Mouse (Mus musculus) liver, adult 2 months (tissue): ENCODE data around the gene Agfg2. TPM values are rescaled to one million over a fixed set of nuclear protein-coding genes. Genes with fewer than 3 reads are reported as not detected.

Experiments
- DNase-seq: peaks from one replicate; pipeline ENCODE4 v3.0.0-alpha.2; 2011; ENCODE audit warnings: low read depth, low spot score; ENCODE audit errors: extremely low read depth
- H3K27ac ChIP-seq: fragments of 200-500 bp; replicated peaks from 2 replicates; pipeline ENCODE4 v1.5.1; 2012; ENCODE audit warnings: low read depth, mild to moderate bottlenecking, control low read depth, inconsistent platforms, low read length; ENCODE audit not compliant: insufficient read depth
- H3K27me3 ChIP-seq: fragments of 200-500 bp; 2 replicates; pipeline ENCODE4 v1.6.1; 2012; ENCODE audit warnings: mild to moderate bottlenecking, moderate library complexity, low read length, inconsistent platforms; ENCODE audit not compliant: control insufficient read depth, insufficient read depth
- H3K36me3 ChIP-seq: fragments of 200-500 bp; 2 replicates; pipeline ENCODE4 v1.6.1; 2012; ENCODE audit warnings: low read length, inconsistent platforms; ENCODE audit not compliant: control insufficient read depth, insufficient read depth
- H3K4me1 ChIP-seq: fragments of 200-500 bp; 2 replicates; pipeline ENCODE4 v1.6.1; 2011; ENCODE audit warnings: low read length; ENCODE audit not compliant: control insufficient read depth, insufficient read depth
- H3K4me3 ChIP-seq: fragments of 200-500 bp; 2 replicates; pipeline ENCODE4 v1.5.1; 2011; ENCODE audit warnings: low read depth, mild to moderate bottlenecking, control low read depth, low read length, moderate library complexity; ENCODE audit not compliant: insufficient read depth
- H3K79me2 ChIP-seq: fragments of 200-500 bp; 2 replicates; pipeline ENCODE4 v1.6.1; 2012; ENCODE audit warnings: inconsistent platforms, mild to moderate bottlenecking, low read length, moderate library complexity; ENCODE audit not compliant: control insufficient read depth, insufficient read depth
- H3K9ac ChIP-seq: fragments of 200-500 bp; 2 replicates; pipeline ENCODE4 v1.6.1; 2012; ENCODE audit warnings: low read depth, mild to moderate bottlenecking, control low read depth, inconsistent platforms, low read length
- CTCF ChIP-seq: fragments of 200-500 bp; IDR thresholded peaks from 2 replicates; pipeline ENCODE4 v1.5.1; 2011; ENCODE audit warnings: low read depth, low read length, control low read depth
- POLR2A ChIP-seq: fragments of 200-500 bp; IDR thresholded peaks from 2 replicates; pipeline ENCODE4 v1.6.1; 2011; ENCODE audit warnings: low read length, control low read depth; ENCODE audit not compliant: insufficient read depth; ENCODE audit errors: extremely low read depth
- WGBS: fragments of 180-500 bp; shearing (Covaris S2); methylation state at CpG from one replicate; pipeline ENCODE4 v1.1.7; 2018; 5-methylcytosine and 5-hydroxymethylcytosine counted together
- polyA plus RNA-seq: library from polyadenylated mRNA; depleted of rRNA; stranded (reverse); fragments of >200 nt; gene quantifications from 2 replicates; pipeline ENCODE4 v1.2.3, GENCODE M21; 2012
- total RNA-seq: library from RNA; depleted of rRNA; stranded (reverse); fragments of >200 nt; gene quantifications from 2 replicates; pipeline ENCODE4 v1.2.3, GENCODE M21; 2014

Gene Agfg2
- total and polyA plus RNA-seq, 2 experiments, result 14.8 to 35.9 TPM

- 25% methylated on average over 6 of the region's 6 CpGs for WGBS
- Histone ChIP-seq H3K4me1 (no peaks in the 10 kb centered on the region), H3K27me3 (no peaks in the 10 kb centered on the region), H3K79me2 (peaks cover 6% of the 10 kb centered on the region; the same call in 1 of the 2 replicates), H3K36me3 (peaks cover under 1% of the 10 kb centered on the region; the same call in 1 of the 2 replicates), H3K4me3 (peak overlapping the region; percentile 84), H3K9ac (peak overlapping the region; percentile 11), H3K27ac (peak overlapping the region; percentile 33)
- no peak for DNase-seq
- TF ChIP-seq POLR2A (no peak), CTCF (no peak)
These were observed 54.5 kb downstream of the Agfg2 start for GRCm38 (mm10) chr5:137629906-137630545.

DNA sequence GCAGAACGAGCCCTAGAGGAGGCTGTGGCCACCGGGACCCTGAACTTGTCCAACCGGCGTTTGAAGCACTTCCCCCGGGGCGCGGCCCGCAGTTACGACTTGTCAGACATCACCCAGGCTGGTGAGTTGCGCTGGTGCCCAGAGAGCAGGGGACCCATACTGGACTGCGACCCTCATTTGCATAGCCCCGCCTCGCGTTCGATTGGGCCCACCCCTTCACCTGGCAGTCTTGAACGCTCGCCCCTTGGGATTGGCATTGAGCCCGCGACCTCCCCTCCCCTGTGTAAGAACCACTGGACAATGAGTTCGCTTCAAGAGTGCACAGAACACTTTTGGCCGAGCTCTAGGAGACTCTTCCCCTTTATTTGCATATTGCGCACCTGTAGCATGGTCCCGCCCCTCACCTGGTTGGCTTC lies 55.2 kb downstream of the Agfg2 start:
- Histone ChIP-seq H3K27me3 (no peaks in the 10 kb centered on the region), H3K79me2 (peaks cover 6% of the 10 kb centered on the region; the same call in 1 of the 2 replicates), H3K4me1 (no peaks in the 10 kb centered on the region), H3K36me3 (no peaks in the 10 kb centered on the region), H3K9ac (peak overlapping the region; percentile 92), H3K27ac (peak overlapping the region; percentile 71), H3K4me3 (peak overlapping the region; percentile 84)
- under 1% methylated on average over 23 of the region's 23 CpGs for WGBS
- peak; percentile 44 for DNase-seq
- TF ChIP-seq CTCF, result no peak
- no peak for TF ChIP-seq POLR2A

GRCm38 (mm10) chr5:137628498-137629305 lies 55.8 kb downstream of the Agfg2 start, which contains the start of the genes Fbxo24, Lrch4 and Gm20605:
Gene Fbxo24 (minus strand): TSS chr5:137629002.
Gene Lrch4 (plus strand): TSS chr5:137629121.
Gene Gm20605 (plus strand): TSS chr5:137629175.
- Histone ChIP-seq H3K27ac (peak within 1 kb of the TSS; percentile 71), H3K4me1 (no peaks in the 10 kb centered on the region), H3K79me2 (peaks cover 6% of the 10 kb centered on the region; the same call in 1 of the 2 replicates), H3K36me3 (no peaks in the 10 kb centered on the region), H3K9ac (peak within 1 kb of the TSS; percentile 92), H3K27me3 (no peaks in the 10 kb centered on the region), H3K4me3 (peak within 1 kb of the TSS; percentile 84)
- peak; percentile 100 for DNase-seq
- WGBS, result under 1% methylated on average over 46 of the region's 46 CpGs
- TF ChIP-seq POLR2A (peak; percentile 83; the same call in 1 of the 2 replicates), CTCF (no peak)

DNA sequence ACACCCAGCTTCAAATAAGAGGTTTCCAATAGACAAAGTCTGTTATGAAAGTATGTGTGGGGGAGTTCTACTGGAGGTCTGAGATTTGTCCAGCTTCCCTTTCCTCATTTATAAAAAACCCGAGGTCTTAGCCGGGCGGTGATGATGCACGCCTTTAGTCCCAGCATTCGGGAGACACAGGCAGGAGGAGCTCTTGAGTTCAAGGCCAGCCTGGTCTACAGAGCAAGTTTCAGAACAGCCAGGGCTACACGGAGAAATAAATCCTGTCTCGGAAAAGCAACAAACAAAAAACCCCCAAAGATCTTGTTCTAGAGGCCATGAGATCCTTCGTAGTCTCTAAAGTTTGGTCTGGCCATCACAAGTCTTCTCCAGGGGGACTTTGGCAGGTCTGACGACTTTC lies 56.5 kb downstream of the Agfg2 start:
- Histone ChIP-seq H3K9ac (peak overlapping the region; percentile 54), H3K4me1 (no peaks in the 10 kb centered on the region), H3K4me3 (peak overlapping the region; percentile 53), H3K79me2 (peaks cover 6% of the 10 kb centered on the region; the same call in 1 of the 2 replicates), H3K27ac (peak overlapping the region; percentile 43), H3K36me3 (no peaks in the 10 kb centered on the region), H3K27me3 (no peaks in the 10 kb centered on the region)
- 3% methylated on average over 9 of the region's 9 CpGs for WGBS
- TF ChIP-seq POLR2A, result no peak
- no peak for TF ChIP-seq CTCF
- peak; percentile 27 for DNase-seq

GRCm38 (mm10) chr5:137623937-137624530 lies 60.5 kb downstream of the Agfg2 start:
- no peaks in the 10 kb centered on the region for H3K36me3 ChIP-seq
- H3K4me3 ChIP-seq, result no peak overlapping the region
- no peaks in the 10 kb centered on the region for H3K27me3 ChIP-seq
- H3K4me1 ChIP-seq, result no peaks in the 10 kb centered on the region
- no peak overlapping the region for H3K27ac ChIP-seq
- DNase-seq, result no peak
- TF ChIP-seq POLR2A, result no peak
- TF ChIP-seq CTCF, result no peak
- H3K79me2 ChIP-seq, result no peaks in the 10 kb centered on the region
- 79% methylated on average over 11 of the region's 11 CpGs for WGBS
- H3K9ac ChIP-seq, result no peak overlapping the region
